Mouse (Mus musculus) hindbrain, embryonic 11.5 days (tissue): ENCODE measurements around the gene Dph2. TPM values are rescaled to one million over a fixed set of nuclear protein-coding genes. Genes with fewer than 3 reads are reported as not detected.

Experiments
- ATAC-seq: fragments of 200-750 bp; cut with Nextera tagmentation; 2 replicates; pipeline ENCODE4 v1.8.0; 2017; ENCODE audit warnings: mild to moderate bottlenecking, moderate TSS enrichment, moderate library complexity; ENCODE audit not compliant: low FRiP score
- DNase-seq: peaks from one replicate; pipeline ENCODE4 v3.0.0-alpha.2; 2015; ENCODE audit warnings: low spot score
- H3K27ac ChIP-seq: fragments of 300-500 bp; sonication (generic); 2 replicates; pipeline ENCODE4 v1.5.1; 2014; ENCODE audit warnings: mild to moderate bottlenecking, low read depth, low read length
- H3K27me3 ChIP-seq: fragments of 300-500 bp; sonication (generic); 2 replicates; pipeline ENCODE4 v1.6.1; 2014; ENCODE audit warnings: mild to moderate bottlenecking, low read length, moderate library complexity, mixed read lengths; ENCODE audit not compliant: control insufficient read depth, insufficient read depth
- H3K36me3 ChIP-seq: fragments of 300-500 bp; sonication (generic); 2 replicates; pipeline ENCODE4 v1.6.1; 2014; ENCODE audit warnings: mild to moderate bottlenecking, low read length, moderate library complexity, mixed read lengths; ENCODE audit not compliant: control insufficient read depth, insufficient read depth
- H3K4me1 ChIP-seq: fragments of 300-500 bp; sonication (generic); replicated peaks from 2 replicates; pipeline ENCODE4 v1.6.1; 2014; ENCODE audit warnings: low read length, mixed read lengths; ENCODE audit not compliant: control insufficient read depth, insufficient read depth
- H3K4me2 ChIP-seq: fragments of 300-500 bp; sonication (generic); replicated peaks from 2 replicates; pipeline ENCODE4 v1.6.1; 2014; ENCODE audit warnings: mild to moderate bottlenecking, low read depth, low read length
- H3K4me3 ChIP-seq: fragments of 300-500 bp; sonication (generic); 2 replicates; pipeline ENCODE4 v1.5.1; 2014; ENCODE audit warnings: low read depth, low read length
- H3K9ac ChIP-seq: fragments of 300-500 bp; sonication (generic); 2 replicates; pipeline ENCODE4 v1.6.1; 2014; ENCODE audit warnings: low read depth, low read length
- H3K9me3 ChIP-seq: fragments of 300-500 bp; sonication (generic); 2 replicates; pipeline ENCODE4 v1.6.1; 2016; ENCODE audit warnings: low read length; ENCODE audit not compliant: control insufficient read depth
- WGBS: fragments of 180-500 bp; shearing (Covaris S2); extraction: QIAGEN DNeasy Blood & Tissue Kit; methylation state at CpG from one replicate; pipeline ENCODE4 v1.1.7; 2014; 5-methylcytosine and 5-hydroxymethylcytosine counted together
- polyA plus RNA-seq: library from polyadenylated mRNA; unstranded; fragments of >200 nt; fragmentation: Nextera tagmentation; extraction: Ambion mirVana; gene quantifications from 2 replicates; pipeline ENCODE4 v1.2.1, GENCODE M21; 2014

Dph2 gene
- polyA plus RNA-seq, 1 experiment from 2014 or later = 21.0 TPM

DNA sequence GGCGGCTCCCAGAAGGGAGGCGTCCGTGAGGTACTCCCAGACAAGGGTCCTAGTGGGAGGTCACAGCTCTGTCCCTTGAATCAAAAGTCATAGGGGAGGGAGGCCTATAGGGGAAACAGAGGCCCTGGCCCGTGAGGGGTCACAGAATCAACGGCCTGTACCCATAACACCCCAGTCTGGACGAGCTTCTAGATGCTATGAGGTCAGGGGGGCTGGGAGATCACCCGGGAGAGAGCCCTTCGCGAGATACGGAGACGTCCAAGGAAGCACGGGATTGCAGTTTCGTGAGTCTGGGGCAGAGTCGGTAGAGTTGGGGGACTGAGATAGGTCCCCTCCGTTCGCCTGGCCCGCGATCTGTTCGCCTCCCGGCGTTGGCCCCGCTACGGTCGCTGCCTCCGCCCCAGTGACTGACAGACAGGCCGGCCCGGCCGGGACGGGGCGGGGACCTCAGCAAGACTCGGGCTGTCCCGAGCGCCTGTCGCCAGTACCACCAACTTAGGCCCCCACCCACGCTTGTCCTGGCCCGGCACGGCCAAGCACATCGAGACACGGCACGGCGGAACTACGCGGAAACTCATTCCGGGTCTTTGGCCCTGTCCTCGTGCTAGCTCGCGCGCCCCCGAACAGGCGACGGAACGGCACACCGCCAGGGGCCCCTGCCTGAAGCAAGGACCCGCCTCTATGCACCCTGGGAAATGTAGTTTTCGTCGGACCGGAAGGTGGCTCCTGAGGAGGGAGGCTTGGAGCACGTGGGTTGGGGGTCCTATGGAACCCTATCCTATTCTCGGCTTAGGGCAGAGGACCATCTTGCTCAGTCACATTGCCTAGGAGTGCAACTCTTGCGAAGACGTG, 23.0 kb upstream of the Dph2 start, which contains the start of gene Ipo13:
Ipo13 (minus strand) TSS at position 409 of the 852 bp plus-strand sequence.
- Histone ChIP-seq H3K27ac (peak within 1 kb of the TSS; percentile 61), H3K4me3 (peak within 1 kb of the TSS; percentile 85), H3K4me2 (peak within 1 kb of the TSS; percentile 99), H3K9ac (peak within 1 kb of the TSS; percentile 85), H3K4me1 (peaks cover 9% of the 10 kb centered on the region; the same call in 1 of the 2 replicates), H3K9me3 (no peaks in the 10 kb centered on the region), H3K36me3 (no peaks in the 10 kb centered on the region), H3K27me3 (no peaks in the 10 kb centered on the region)
- peak; percentile 96 for ATAC-seq
- DNase-seq = peak; percentile 98
- under 1% methylated on average over 61 of the region's 61 CpGs for WGBS

DNA sequence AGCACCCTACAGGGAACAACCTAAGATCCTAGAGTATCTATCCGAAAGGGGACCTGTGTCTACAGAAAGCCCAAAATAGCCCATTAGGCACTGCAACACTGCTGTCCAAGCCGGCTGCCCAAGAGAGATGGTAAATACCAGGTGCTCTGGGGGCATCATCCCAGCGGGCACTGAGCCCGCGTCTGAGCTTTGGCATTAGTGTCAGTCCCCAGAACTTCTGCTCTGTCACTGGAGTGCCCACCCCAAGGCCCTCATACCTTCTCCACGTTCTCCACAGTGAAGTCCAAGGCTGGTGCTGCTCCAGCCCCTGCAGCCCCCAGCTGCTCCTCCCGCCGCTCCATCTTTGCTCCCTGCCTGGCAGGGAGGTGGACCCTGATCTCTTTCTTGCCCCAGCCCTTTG, 22.2 kb upstream of the Dph2 start:
- peak overlapping the region; percentile 85 for H3K9ac ChIP-seq
- peak; percentile 11 for DNase-seq
- no peak; the same call in 1 of the 2 replicates for ATAC-seq
- peak overlapping the region; percentile 99 for H3K4me2 ChIP-seq
- H3K27ac ChIP-seq = no peak overlapping the region
- peak overlapping the region; percentile 85 for H3K4me3 ChIP-seq
- peaks cover 9% of the 10 kb centered on the region; the same call in 1 of the 2 replicates for H3K4me1 ChIP-seq
- no peaks in the 10 kb centered on the region for H3K36me3 ChIP-seq
- H3K9me3 ChIP-seq = no peaks in the 10 kb centered on the region
- WGBS = 13% methylated on average over 8 of the region's 8 CpGs
- H3K27me3 ChIP-seq = no peaks in the 10 kb centered on the region

DNA sequence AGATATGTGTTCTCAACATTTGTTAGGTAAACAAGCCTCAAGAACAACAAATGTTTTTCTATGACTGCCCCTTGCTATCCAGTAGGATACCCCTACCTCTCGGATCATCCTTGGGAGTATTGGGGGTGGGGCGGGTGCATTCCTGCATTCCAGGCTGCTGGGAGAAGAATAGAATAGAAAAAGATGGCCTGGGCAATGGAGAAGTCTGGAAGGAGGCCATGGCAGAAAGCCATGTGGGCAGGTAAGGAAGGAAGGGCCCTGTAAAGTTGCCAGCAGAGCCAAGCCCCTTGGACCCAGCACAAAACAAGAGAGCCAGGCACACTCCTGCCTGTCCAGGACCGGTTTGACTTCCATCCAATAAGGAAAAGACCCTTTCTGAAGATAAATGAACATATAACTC, 21.6 kb upstream of the Dph2 start:
- H3K27ac ChIP-seq = no peak overlapping the region
- ATAC-seq (no peak), DNase-seq (no peak)
- H3K36me3 ChIP-seq = no peaks in the 10 kb centered on the region
- H3K4me2 ChIP-seq = peak overlapping the region; percentile 99
- peak overlapping the region; percentile 85 for H3K4me3 ChIP-seq
- 57% methylated on average over 3 of the region's 3 CpGs for WGBS
- H3K9ac ChIP-seq = no peak overlapping the region
- H3K4me1 ChIP-seq = peaks cover 9% of the 10 kb centered on the region; the same call in 1 of the 2 replicates
- no peaks in the 10 kb centered on the region for H3K9me3 ChIP-seq
- no peaks in the 10 kb centered on the region for H3K27me3 ChIP-seq

DNA sequence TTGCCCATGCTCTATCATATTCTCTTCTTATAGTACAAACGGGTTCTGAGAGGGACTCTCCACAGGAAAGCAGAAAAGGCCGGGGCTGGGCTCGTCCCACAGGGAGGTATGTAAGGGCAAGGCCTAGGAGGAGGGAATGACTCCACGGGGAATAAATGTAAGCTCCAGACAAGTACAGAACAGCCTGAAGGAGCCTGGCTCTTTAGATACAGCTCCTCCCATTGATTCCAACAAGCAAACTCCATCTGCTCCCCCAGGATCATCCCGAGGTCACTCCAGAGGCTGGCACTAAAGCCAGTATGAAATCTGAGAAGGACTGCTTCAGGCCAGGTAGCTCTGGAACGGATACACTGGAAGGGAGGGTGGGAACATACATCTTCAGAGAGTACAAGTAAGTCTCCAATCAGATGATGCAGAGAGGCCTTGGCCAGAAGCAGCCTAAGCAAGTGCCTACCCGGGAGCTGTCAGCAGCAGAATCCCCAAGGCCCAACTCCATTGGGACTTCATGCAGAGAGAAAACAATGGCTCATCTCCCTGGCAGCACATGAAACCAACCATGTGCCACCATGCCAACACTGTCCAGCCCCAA, 20.9 kb upstream of the Dph2 start:
- H3K9ac ChIP-seq = no peak overlapping the region
- WGBS = 69% methylated on average over 7 of the region's 7 CpGs
- DNase-seq = no peak
- H3K4me3 ChIP-seq = peak overlapping the region; percentile 85
- no peak for ATAC-seq
- peaks cover 9% of the 10 kb centered on the region; the same call in 1 of the 2 replicates for H3K4me1 ChIP-seq
- H3K36me3 ChIP-seq = no peaks in the 10 kb centered on the region
- H3K27ac ChIP-seq = no peak overlapping the region
- H3K27me3 ChIP-seq = no peaks in the 10 kb centered on the region
- no peaks in the 10 kb centered on the region for H3K9me3 ChIP-seq
- H3K4me2 ChIP-seq = peak overlapping the region; percentile 20; the same call in 1 of the 2 replicates

DNA sequence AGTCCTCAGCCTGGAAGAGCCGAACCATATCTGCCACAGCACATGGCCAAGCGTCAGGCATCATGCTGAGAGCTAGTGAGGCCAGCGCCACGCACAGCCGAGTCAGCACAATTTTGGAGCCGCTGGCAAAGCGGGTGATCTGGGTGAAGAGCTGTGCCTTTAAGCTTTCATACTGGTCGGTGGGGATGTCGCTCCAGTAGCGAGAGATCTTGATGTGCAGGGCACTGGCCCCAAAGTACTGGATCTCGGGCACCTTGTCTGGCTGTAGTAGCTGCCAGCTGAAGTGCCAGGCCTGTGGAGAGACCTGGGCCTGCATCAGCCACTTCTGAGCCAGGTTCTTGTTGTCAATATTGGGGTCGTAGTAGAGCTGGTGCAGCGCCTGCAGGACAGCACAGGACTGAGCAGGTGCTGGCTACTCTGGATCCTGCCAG, 20.3 kb upstream of the Dph2 start:
- Histone ChIP-seq H3K27me3 (no peaks in the 10 kb centered on the region), H3K36me3 (no peaks in the 10 kb centered on the region), H3K4me2 (no peak overlapping the region), H3K27ac (no peak overlapping the region), H3K9me3 (no peaks in the 10 kb centered on the region), H3K9ac (no peak overlapping the region), H3K4me1 (peaks cover 9% of the 10 kb centered on the region; the same call in 1 of the 2 replicates), H3K4me3 (no peak overlapping the region)
- 87% methylated on average over 13 of the region's 13 CpGs for WGBS
- DNase-seq = no peak
- no peak for ATAC-seq

DNA sequence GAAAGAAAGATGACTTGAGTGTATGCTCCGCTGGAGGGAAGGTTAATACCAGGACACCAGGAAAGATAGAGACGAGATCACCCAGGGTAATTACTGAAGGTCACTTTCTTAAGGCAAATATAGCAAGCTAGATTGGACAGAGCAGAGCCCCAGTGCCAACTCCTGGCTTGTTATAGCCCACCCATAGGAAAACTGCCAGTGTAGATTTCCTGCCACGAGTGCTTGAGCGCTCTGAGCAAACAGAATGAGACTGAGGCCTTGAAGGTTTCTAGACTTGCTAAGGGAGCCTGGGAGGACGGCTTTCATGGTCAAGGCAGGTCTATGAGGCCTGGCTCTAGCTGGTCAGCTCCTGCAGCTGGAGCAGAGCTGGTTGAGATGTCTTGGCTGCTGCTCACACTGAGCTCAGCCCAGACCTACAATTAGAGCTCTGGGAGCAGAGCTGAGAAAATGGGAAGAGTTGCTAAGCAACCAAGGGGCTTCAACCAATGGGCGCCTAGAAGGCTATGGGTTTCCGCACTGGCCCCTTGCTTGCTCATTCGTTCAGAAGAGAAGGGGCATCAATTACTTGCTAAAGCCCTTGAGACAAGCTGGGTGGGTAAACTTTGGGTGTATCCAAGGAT, 17.1 kb upstream of the Dph2 start:
- peak; percentile 72 for ATAC-seq
- peak overlapping the region; percentile 56 for H3K27ac ChIP-seq
- H3K4me1 ChIP-seq = peaks cover 7% of the 10 kb centered on the region; the same call in 1 of the 2 replicates
- DNase-seq = peak; percentile 37
- H3K9ac ChIP-seq = no peak overlapping the region
- H3K27me3 ChIP-seq = no peaks in the 10 kb centered on the region
- no peaks in the 10 kb centered on the region for H3K9me3 ChIP-seq
- H3K4me2 ChIP-seq = peak overlapping the region; percentile 1
- 68% methylated on average over 8 of the region's 8 CpGs for WGBS
- no peak overlapping the region for H3K4me3 ChIP-seq
- H3K36me3 ChIP-seq = peaks cover 3% of the 10 kb centered on the region; the same call in 1 of the 2 replicates

DNA sequence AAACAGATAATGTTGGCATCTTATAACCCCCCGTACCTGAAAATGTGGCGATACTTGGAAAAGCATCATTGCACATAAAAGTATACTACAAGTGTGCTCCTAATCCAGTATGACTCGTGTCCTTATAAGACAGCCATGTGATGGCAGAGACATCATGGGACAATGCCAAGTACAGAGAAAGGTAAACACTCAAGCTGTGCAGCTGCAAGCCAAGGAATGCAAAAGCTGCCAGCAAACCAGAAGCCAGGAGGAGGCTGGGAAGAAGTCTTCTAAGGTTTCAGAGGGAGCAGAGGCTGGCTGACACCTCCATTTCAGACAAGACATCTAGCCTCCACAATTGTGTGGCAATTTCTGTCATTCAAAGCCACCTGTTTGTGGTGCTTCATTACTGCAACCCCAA, 14.4 kb upstream of the Dph2 start:
- Histone ChIP-seq H3K4me2 (no peak overlapping the region), H3K4me3 (no peak overlapping the region), H3K4me1 (no peaks in the 10 kb centered on the region), H3K9ac (no peak overlapping the region), H3K27me3 (no peaks in the 10 kb centered on the region), H3K9me3 (no peaks in the 10 kb centered on the region), H3K27ac (no peak overlapping the region), H3K36me3 (peaks cover 8% of the 10 kb centered on the region; the same call in 1 of the 2 replicates)
- 90% methylated on average over 3 of the region's 3 CpGs for WGBS
- no peak for DNase-seq
- ATAC-seq = no peak

DNA sequence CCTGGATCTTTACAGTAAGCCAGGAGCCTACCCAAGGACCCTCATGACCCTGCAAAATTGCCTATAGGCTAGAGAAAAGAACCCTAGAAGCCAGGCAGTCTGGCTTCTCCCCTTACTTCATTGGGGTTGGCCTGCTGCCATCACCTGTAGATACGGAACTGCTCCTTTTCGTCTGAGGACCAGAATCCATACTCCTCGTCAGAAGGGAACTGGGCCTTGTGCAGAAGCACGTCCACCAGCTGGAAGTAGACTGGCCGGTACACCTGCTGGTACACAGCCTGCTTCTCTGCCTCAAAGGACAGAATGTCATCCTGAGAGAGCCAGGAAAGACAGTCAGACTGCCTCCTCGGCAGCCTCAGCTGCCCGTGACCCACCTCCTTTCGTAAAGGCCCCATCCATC, 12.9 kb upstream of the Dph2 start:
- Histone ChIP-seq H3K4me1 (no peaks in the 10 kb centered on the region), H3K9ac (no peak overlapping the region), H3K36me3 (peaks cover 8% of the 10 kb centered on the region; the same call in 1 of the 2 replicates), H3K4me2 (no peak overlapping the region), H3K4me3 (no peak overlapping the region), H3K27me3 (no peaks in the 10 kb centered on the region), H3K9me3 (no peaks in the 10 kb centered on the region), H3K27ac (no peak overlapping the region)
- ATAC-seq = no peak
- 93% methylated on average over 8 of the region's 8 CpGs for WGBS
- DNase-seq = no peak
